Mouse (Mus musculus): ENCODE data around the gene Tbc1d10a. TPM values are rescaled to one million over a fixed set of nuclear protein-coding genes. Genes with fewer than 3 reads are reported as not detected.

Gene Tbc1d10a
- total RNA-seq, 2 experiments from 2014 or later: 15.1 to 16.4 TPM

DNA sequence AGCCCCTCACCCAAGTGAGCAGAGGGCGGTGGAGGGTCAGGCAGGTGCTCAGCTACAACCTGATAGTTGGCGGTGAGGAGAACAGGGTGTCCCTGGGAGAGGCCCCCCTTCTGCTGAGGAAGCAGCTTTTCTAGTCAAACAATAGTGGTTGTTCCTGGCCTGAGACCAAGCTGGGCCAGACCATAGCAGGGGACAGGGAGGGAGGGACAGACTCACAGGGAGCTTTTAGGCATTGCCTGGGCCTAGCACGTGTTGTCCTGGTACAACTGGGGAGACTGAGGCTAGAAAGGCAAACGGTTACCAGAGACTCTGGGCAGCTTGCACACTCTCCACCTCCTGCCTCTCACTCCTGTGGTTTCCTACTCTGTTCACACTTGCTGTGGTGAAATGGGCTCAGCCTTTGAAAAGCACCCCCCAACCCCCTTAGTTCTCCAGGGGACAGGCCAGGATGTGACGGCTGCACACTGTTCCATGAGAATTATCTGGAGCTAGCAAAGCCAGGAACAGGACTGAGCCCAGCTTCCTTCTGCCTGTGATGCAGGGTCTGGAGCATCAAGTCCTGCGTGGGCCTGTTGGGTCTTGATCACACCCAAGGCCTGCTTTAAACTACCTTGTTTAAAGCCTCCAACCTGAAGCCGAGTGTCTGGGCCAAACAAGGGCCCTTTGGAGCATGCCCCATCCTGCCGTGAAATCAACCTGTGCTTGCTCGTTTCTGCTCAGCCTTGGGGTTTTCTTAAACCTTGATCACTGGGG is 29.8 kb downstream of the Tbc1d10a start:
- peak; percentile 54 for DNase-seq

DNA sequence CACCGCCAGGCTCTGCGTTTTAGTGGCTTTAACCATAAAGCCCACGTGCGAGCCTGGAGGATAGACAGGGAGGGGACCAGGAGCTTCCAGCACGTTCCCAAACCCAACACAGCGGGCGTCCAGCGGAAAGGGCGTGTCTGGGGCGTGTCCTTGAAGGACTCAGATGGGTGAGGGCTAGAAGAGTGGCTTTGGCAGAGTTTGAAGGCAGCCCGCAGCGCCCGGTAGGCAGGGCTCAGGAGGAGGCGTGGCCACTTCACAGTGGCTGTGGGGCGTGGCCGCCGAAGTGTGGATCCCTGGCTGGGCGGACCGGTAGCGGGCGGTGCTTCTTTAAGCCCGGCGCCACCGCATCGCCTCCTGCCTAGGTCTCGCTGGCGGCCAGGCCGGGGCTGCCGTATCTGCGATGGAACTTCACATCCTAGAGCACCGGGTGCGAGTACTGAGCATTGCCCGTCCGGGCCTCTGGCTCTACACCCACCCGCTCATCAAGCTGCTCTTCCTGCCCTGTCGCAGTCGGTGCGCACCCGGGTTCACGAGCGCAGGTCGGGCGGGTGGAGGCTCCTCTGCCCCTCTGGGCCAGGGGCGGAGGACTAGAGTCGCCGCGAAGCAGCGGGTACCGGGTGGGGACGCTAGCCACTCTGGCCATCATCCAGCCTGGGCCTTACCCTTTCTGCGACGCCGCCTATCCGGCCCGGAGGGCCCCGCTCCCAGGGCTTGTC is 31.5 kb downstream of the Tbc1d10a start, which contains the start of gene Castor1:
Gene Castor1, plus strand, starts transcription at position 312 of the 716 bp plus-strand sequence.
- peak; percentile 94 for DNase-seq

DNA sequence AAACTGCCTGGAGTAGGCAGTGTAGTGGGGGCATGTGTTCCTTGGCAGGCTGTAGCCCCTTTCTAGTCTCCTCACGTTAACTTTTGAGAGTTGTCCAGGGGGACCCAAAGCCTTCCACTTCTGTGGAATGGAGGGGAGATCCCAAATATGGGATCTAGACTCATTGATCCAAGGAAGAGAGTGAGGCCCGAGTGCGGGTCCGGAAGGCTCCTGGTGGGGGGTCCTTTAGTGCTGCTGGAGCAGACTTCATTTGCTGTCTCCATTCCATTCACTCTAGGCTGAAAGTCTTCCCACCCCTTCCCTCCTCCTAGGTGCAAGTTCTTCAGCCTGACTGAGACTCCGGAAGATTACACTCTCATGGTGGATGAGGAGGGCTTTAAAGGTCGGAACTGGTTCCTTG is 32.0 kb downstream of the Tbc1d10a start:
- DNase-seq: no peak

DNA sequence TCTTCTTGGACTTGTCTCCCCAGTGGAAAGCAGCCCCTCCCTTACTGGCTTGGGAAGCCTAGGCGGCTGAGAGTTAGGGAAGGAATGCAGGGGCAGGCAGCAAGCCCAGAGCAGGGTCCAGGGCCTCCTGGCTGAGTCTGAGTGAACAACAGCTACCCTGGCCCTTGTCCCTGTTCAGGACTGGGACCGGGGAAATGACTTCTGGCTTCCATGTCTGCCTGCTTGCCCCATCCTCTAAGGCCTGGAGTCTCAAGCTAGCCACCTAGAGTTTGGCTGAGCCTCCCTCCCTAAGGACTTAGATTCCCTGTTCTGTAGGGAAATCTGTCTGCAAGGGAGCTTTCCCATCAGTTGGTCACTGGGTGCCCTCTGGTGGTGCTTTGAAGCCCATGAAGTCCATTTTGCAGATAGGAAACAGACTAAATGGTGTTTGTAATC is 32.7 kb downstream of the Tbc1d10a start:
- peak; percentile 85 for DNase-seq

DNA sequence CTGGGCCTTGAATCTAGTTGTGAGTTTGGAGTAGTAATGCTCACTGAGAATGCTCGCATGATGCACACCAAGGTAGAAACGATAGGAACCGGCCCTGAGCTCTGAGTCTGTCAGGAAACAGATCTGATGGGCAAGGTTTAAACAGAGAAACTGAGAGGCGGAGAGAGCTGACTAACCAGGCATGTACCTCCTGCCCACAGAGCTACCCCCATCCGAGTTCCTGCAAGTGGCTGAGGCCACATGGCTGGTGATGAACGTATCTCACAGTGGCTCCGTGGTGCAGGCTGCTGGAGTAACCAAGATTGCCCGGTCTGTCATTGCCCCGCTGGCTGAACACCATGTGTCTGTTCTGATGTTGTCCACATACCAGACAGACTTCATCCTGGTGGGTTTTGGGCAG is 33.3 kb downstream of the Tbc1d10a start:
- no peak for DNase-seq

DNA sequence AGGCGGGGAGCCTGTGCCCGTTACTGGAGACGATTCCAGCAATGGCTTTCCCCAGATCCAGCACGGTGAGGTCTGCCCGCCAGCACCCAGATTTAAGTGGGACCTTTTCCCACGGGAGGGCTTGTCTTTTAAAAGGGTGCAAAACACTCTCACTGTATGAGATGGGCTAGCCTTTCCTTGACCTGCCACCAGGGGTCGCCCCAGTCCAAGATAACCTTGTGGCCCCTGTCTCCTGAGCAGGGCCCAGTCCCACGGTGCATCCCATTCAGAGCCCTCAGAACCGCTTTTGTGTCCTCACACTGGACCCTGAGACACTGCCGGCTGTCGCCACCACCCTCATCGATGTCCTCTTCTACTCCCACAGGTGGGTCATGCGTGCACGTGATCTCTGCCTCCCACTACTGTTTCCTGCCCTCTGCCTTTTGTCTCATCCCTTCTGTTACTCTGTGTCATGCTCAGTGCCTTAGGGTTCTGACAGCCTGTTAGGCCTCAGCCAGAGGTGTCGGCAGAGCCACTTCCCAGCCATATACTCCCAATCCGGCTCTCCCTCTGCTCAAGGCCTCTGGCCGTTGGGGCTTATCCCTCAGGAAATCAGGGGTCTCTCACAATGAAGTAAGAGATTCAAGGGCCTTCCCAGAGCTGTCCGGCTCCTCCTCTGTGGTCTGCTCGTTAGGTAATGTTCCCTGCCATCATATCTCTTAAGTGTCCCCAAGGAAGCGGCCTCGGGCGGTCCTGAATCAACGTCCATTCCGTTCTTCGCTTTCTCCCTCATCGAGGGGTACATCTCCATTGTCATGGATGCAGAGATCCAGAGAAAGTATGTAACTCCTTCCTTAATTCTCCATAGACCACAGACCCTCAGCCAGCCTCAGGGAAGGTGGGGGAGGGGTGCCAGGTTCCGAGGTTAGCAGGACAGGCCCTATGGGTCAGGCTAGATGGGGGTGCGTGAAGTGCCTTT is 34.1 kb downstream of the Tbc1d10a start:
- DNase-seq: peak; percentile 92

DNA sequence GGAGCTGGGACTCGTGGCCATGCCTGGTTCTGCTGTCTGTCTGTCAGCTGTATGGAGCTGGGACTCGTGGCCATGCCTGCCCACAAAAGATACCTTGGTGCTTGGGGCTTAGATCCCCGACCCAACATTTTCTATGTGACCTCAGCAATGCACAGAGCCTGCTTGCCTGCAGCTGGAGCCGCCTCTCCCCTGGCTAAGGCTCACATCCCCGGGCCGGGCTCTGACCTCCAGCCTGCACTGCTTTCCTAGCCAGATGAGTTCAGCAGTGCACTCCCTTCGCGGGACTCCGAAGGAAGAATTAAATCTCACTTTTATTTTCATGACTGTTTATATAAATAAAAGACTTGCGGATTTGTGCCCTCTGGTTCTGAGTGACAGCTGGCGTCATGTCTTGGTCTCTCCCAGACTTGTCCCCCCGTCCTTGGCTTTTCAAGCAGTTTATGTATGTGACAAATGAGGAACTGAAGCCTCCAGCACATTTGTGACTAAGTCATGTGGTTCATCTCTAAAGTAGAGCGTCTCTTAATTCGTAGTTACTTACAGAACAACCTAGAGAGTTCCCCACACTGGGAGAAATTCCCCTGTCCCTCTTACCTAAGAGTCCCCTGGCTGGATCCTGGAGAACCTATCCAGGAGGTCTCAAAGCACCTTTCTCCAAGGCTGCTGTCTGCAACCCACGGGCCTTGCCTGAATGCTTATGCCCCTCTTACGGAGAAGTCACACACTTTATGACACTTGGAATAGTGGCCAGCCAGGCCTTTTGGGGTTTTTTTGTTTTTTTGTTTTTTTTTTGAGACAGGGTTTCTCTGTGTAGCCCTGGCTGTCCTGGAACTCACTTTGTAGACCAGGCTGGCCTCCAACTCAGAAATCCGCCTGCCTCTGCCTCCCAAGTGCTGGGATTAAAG is 35.7 kb downstream of the Tbc1d10a start:
- DNase-seq: no peak

DNA sequence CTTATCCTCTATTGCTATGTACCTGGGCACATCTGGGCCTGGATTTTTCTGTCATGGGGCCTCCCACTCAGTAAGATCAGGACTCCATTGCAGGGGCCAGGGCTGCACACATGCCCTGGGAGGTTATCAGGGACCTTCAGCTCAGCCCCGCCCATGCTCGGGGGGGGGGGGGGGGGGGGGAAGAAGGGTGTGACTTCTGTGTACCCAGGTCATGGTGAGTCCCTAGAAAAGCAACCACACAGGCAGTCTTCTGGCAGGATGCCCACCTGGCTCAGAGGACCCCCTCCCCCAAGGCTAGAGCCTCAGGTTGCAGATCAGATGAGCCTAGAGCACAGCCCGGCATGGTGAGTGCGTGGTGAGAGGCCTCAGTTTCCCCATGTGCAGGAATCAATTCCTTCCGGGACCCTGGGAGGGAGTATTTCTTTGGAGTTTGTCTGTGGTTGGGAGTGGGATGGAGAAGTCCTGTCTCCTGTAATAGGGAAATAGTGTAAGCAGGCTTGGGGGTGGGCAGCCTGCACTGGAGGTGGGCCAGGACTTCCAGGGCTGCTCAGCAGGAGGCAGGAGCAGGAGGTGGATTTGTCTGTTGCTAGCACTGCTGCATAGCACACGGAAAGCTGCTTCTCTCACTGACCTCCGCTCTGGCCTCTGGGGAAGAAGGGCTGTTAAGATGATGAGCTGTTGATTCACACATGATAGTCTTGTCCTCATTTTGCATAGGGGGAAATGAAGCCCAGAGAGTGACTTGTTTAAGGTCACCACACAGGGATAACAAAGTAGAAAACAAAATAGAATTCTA is 37.0 kb downstream of the Tbc1d10a start:
- no peak for DNase-seq

DNA sequence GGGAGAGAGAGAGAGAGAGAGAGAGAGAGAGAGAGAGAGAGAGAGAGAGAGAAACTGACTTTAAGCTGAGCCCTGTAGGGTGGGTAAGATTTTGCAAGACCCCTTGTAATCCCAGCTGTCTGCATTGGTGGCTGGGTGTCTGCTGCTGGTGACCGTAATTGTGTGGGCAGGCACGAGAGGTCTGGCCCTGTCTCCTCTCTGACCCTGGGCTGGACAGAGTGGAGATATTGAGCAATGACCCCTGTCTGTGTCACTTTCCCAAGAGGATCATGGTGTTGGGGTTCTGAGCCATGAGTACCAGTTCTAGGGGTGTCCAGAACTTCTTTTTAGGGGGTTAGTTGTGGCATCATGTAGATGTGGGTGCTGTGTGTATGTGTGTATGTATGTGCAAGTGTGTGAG is 37.6 kb downstream of the Tbc1d10a start:
- DNase-seq: no peak

DNA sequence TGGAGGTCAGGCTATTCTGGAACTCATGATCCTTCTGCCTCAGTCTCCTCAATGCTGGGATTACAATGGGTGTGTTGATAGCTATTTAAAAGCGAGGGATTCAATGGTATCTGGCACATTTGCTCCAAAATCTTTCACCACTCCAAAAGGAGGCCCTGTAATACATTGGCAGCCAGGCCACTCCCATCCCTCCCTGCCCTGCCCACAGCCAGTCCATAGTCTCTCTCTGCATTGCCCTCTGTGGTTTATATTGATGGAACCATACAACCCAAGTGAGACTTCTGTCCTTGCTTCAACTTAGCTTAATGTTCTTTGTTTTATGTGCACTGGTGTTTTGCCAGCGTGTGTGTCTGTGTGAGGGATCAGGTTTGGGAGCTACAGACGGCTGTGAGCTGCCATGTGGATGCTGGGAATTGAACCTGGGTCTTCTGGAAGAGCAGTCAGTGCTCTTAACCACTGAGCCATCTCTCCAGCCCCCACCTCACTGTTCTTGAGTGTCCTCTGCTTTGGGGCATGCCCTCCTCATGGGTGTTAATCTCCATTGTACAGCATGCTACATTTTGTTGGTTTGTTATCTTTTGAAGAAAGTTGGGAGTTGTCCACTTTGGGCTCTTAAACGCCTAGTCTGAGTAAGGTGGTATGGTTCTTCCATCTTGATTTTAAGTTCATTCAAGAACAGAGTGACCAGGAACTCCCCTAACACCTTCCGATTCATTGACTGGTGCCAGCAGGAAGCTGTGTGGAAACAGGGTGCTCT is 40.2 kb downstream of the Tbc1d10a start:
- no peak for DNase-seq

DNA sequence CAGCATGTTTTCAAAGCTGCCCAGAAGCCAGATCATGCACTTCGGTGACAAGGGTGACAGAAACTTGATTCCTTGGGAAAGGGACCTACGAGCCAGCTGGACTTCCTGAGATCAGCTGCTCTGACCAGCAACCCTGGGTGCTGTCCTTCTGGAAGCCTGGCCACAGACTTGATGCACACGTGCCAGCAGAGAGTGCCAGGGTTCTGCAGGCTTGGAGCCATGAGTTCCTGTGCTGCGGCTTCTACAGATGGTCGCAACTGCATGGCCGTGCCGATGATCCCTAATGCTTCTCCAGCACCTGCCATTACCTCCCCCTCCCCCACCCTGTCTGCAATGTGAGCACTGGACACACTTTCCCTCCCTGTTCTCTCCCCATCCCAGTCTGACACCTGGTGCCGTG is 41.9 kb downstream of the Tbc1d10a start:
- peak; percentile 72 for DNase-seq

DNA sequence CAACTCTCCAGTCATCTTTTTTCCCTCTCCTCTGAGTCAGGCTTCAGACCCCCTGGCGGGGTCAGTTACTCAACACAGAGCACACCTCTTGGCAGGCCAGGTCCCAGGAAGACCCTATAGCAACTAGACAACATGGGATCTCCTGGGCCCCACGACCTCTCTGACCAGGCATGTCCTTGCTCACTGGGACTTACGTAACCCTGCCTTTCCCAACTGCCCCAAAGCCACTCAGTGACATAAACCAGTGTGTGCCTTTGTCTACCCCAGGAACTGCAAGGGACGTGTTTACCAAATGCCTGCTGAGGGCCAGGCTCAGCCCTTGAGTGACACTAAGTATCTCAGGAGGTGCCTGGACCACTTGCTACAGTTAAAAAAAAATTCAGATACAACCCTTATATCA is 43.3 kb downstream of the Tbc1d10a start:
- DNase-seq: no peak

DNA sequence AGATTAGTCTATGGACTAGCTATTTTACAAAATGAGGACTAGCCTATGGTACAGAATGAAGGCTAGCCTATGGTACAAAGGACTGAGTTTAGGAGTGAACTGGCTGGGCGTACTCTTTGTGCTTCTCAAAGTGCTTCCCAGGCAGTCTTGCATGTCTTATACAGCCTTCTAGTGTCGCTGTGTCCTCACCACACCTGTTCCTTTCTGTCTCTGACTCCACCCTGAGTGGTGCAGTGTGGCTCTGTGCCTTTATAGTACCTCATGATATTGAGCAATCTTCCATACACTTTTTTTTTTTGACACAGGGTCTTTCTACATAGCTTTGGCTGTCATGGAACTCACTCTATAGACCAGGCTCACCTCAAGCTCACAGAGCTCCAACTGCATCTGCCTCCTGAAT is 44.8 kb downstream of the Tbc1d10a start:
- no peak for DNase-seq

DNA sequence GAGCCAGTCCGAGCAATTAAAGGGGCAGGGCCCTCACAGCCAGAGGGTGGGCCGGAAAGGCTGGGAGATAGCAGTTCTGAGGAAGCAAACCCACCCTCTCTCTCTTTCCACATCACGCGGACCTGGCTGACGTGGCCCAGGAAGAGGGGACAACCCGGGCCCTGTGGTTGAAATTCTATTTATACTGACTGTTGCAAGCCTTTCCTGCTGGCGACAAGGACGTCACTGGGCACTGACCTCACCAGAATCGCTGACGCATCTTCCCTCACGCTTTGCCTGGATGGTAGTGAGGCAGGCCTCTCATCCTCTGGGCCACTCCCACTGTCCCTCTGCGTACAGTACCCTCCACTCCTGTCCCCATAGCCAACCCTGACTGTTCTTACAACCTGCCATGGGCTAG is 46.1 kb downstream of the Tbc1d10a start:
- no peak for DNase-seq

DNA sequence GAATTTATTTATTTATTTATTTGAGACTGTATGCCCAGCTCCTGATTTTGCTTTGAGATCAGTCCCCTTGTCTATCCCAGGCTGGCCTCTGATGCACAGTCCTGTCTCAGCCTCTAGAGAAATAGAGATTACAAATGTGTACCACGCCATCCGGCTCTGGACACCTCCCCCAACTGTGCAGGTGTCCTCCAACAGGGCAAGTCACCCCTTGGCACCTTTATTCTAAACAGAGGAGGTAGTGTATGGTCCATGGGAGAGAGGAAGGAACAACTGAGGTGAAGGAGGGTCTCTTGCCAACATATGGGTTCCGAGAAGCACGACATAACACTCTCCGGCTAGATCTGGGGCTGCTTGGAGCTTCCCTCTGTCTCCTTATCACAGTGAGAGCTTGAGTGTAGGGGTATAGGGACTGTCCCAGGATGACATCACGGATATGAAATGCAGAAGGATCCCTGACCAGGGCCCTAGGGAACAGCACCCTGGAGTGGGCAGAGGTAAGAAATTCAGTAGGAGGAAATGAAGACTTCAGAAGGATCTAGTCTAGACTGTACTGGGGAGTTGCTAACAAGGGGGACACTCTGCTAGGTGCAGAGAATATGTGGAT is 48.6 kb downstream of the Tbc1d10a start:
- no peak for DNase-seq

DNA sequence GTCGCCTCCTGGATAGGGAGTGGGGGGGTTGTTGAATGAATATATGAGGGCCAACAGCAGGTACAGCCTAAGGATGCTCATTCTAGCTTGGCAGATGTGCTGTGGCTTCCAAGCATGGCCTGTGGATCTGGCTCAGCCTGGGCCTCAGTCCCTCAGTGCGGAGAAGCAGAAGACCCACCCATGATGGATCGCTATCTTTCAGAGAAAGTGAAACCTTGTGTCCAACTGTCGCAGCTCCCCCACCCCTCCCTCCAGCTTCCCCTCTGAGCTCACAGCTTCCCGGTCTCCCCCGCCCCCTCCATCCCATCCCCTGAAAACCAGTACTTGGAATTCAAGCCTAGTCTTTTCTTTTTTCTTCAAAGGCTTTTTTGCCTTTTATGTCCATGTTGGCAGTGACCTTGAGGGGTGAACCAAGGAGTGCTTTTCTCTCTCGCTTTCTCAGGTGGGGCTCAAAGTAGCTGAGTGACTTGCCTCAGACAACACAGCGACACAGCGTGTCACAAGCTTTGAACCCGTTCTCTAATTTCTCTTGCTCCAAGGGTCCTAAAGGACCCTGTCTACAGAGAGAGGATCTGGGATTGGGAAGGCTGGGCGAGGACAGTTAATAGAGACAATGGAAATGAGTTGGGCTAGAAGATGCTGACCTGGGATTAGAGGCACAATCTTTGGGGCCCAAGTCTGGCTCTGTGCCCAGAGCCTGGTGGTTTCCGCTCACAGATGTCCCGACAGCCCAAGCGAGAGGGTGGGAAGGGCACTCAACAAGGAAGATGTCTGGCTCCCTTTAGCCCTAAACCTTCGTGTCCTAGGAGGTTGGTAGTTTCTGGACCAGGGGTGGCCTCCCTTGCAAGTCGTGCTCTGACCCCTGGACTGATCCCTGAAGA is 49.3 kb downstream of the Tbc1d10a start, which contains the start of gene Osm:
Gene Osm, plus strand, starts transcription at position 756 of the 881 bp plus-strand sequence.
- no peak for DNase-seq

DNA sequence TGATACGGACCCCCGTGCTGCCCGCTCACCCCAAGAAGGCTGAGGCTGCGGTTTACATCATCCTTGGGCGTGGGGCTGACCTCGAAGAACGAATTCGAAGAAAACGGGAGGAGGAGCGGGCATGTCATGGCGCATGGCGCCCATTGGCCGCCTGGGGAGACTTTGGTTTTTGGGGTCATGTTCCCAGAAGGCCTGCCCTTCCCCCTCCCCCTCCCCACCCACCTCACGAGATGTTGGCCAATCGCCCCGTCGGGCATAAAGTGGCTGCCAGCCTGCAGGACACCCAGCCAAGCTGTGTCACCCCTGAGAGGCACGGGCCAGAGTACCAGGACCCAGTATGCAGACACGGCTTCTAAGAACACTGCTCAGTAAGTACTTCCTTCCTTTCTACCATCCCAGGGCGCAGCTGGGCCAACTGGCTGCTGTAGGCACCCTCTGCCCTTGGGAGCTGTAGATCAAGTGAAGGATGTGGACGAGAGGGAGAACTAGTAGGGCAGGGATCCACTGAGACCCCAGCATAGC is 50.0 kb downstream of the Tbc1d10a start:
- DNase-seq: no peak

DNA sequence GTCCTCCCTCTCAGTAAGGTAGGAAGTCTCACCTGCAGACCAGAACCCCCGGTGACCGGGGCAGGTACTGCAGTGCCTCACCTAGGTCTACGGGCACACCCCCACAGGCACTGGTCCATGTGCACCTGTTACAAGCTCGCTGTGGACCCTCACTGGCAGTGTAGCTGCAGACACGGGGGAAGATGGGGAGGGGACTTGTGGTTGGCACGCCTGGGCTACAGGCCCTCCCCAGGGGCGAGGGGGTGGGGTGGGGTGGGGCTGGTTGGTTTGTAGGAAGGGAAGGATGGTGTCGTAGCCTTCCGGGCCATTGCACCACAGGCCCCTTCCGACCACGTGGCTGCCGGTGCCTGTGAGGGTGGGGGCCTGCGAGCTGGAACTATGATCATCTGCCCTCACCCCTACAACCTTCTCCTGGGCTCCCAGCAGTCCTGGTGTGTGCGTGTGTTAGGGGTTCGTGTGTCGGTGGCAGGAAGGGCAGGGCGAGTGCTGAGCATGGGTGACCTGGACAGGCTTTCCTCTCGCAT is 50.9 kb downstream of the Tbc1d10a start:
- no peak for DNase-seq

Measured in adrenal gland, postnatal 10 days (tissue).